Mouse (Mus musculus) stomach, postnatal 0 days (tissue): ENCODE results near the gene Jmy. TPM values are rescaled to one million over a fixed set of nuclear protein-coding genes. Genes with fewer than 3 reads are reported as not detected.
A peak's percentile ranks its signal among the peaks of the same experiment; 100 is the strongest.

Experiments used
- ATAC-seq: fragments of 200-750 bp; cut with Nextera tagmentation; 2 replicates; pipeline ENCODE4 v1.8.0; 2017; ENCODE audit not compliant: low FRiP score, low TSS enrichment
- DNase-seq: peaks from one replicate; pipeline ENCODE4 v3.0.0-alpha.2; 2016; ENCODE audit warnings: low spot score
- H3K27ac ChIP-seq: fragments of 300-500 bp; sonication (generic); replicated peaks from 2 replicates; pipeline ENCODE4 v1.5.1; 2014; ENCODE audit warnings: mild to moderate bottlenecking, control low read depth
- H3K27me3 ChIP-seq: fragments of 300-500 bp; sonication (generic); 2 replicates; pipeline ENCODE4 v1.6.1; 2014; ENCODE audit warnings: low read length; ENCODE audit not compliant: control insufficient read depth, insufficient read depth
- H3K36me3 ChIP-seq: fragments of 300-500 bp; sonication (generic); 2 replicates; pipeline ENCODE4 v1.6.1; 2014; ENCODE audit warnings: low read length, mixed read lengths; ENCODE audit not compliant: control insufficient read depth, insufficient read depth
- H3K4me1 ChIP-seq: fragments of 300-500 bp; sonication (generic); replicated peaks from 2 replicates; pipeline ENCODE4 v1.6.1; 2014; ENCODE audit warnings: antibody characterized with exemption; ENCODE audit not compliant: control insufficient read depth, insufficient read depth
- H3K4me2 ChIP-seq: fragments of 300-500 bp; sonication (generic); replicated peaks from 2 replicates; pipeline ENCODE4 v1.6.1; 2014; ENCODE audit warnings: low read depth, mild to moderate bottlenecking, control low read depth, moderate library complexity
- H3K4me3 ChIP-seq: fragments of 300-500 bp; sonication (generic); 2 replicates; pipeline ENCODE4 v1.5.1; 2014; ENCODE audit warnings: low read depth, low read length, control low read depth
- H3K9ac ChIP-seq: fragments of 300-500 bp; sonication (generic); 2 replicates; pipeline ENCODE4 v1.6.1; 2014; ENCODE audit warnings: mild to moderate bottlenecking, low read length, control low read depth, mixed read lengths
- H3K9me3 ChIP-seq: fragments of 300-500 bp; sonication (generic); 2 replicates; pipeline ENCODE4 v1.6.1; 2016; ENCODE audit warnings: low read length; ENCODE audit not compliant: control insufficient read depth
- CTCF ChIP-seq: IDR thresholded peaks from 2 replicates; pipeline ENCODE4 v1.5.1; 2016; ENCODE audit warnings: antibody characterized with exemption, low read depth, mild to moderate bottlenecking, moderate library complexity
- EP300 ChIP-seq: optimal IDR thresholded peaks from 2 replicates; pipeline ENCODE3; 2016; ENCODE audit warnings: antibody characterized with exemption
- WGBS: fragments of 180-500 bp; shearing (Covaris S2); extraction: QIAGEN DNeasy Blood & Tissue Kit; methylation state at CpG from one replicate; pipeline ENCODE4 v1.1.7; 2014; 5-methylcytosine and 5-hydroxymethylcytosine counted together
- polyA plus RNA-seq: library from polyadenylated mRNA; unstranded; fragments of >200 nt; fragmentation: Nextera tagmentation; extraction: Ambion mirVana; gene quantifications from 2 replicates; pipeline ENCODE4 v1.2.1, GENCODE M21; 2015

Jmy gene
- polyA plus RNA-seq, 1 experiment from 2014 or later = 4.8 TPM

- TF ChIP-seq CTCF (no peak), EP300 (no peak)
- no peaks in the 10 kb centered on the region for H3K27me3 ChIP-seq
- no peak overlapping the region for H3K4me3 ChIP-seq
- 88% methylated on average over 6 of the region's 6 CpGs for WGBS
- no peak for ATAC-seq
- H3K9ac ChIP-seq = no peak overlapping the region
- DNase-seq = no peak
- peaks cover 7% of the 10 kb centered on the region; the same call in 1 of the 2 replicates for H3K36me3 ChIP-seq
- H3K27ac ChIP-seq = no peak overlapping the region
- no peak overlapping the region for H3K4me2 ChIP-seq
- no peaks in the 10 kb centered on the region for H3K9me3 ChIP-seq
- no peaks in the 10 kb centered on the region for H3K4me1 ChIP-seq
Observed at GRCm38 (mm10) chr13:93453275-93453674, 46.3 kb downstream of the Jmy start.

GRCm38 (mm10) chr13:93440167-93440566 lies 59.4 kb downstream of the Jmy start:
- Histone ChIP-seq H3K27me3 (no peaks in the 10 kb centered on the region), H3K4me1 (no peaks in the 10 kb centered on the region), H3K4me2 (no peak overlapping the region), H3K9ac (no peak overlapping the region), H3K4me3 (no peak overlapping the region), H3K27ac (no peak overlapping the region), H3K36me3 (0 out of 2 replicates have a peak, but pooled peaks cover 2% of the 10 kb centered on the region), H3K9me3 (no peaks in the 10 kb centered on the region)
- no peak for DNase-seq
- WGBS = 85% methylated on average over 3 of the region's 3 CpGs
- TF ChIP-seq EP300 (no peak), CTCF (no peak)
- ATAC-seq = 0 out of 2 replicates have a peak, but pooled peaks have one; percentile 57

- Histone ChIP-seq H3K27ac (no peak overlapping the region), H3K9ac (no peak overlapping the region), H3K4me3 (no peak overlapping the region), H3K9me3 (no peaks in the 10 kb centered on the region), H3K36me3 (no peaks in the 10 kb centered on the region), H3K27me3 (no peaks in the 10 kb centered on the region), H3K4me2 (no peak overlapping the region), H3K4me1 (no peaks in the 10 kb centered on the region)
- WGBS = 97% methylated on average over 1 of the region's 1 CpGs
- DNase-seq (no peak), ATAC-seq (no peak)
- TF ChIP-seq CTCF (no peak), EP300 (no peak)
Observed at GRCm38 (mm10) chr13:93429205-93429604, 70.4 kb downstream of the Jmy start.

GRCm38 (mm10) chr13:93427920-93428876 lies 71.4 kb downstream of the Jmy start:
- no peak for ATAC-seq
- H3K36me3 ChIP-seq = no peaks in the 10 kb centered on the region
- H3K4me2 ChIP-seq = no peak overlapping the region
- no peak overlapping the region for H3K27ac ChIP-seq
- H3K4me3 ChIP-seq = no peak overlapping the region
- no peaks in the 10 kb centered on the region for H3K4me1 ChIP-seq
- H3K27me3 ChIP-seq = no peaks in the 10 kb centered on the region
- 90% methylated on average over 5 of the region's 5 CpGs for WGBS
- no peaks in the 10 kb centered on the region for H3K9me3 ChIP-seq
- TF ChIP-seq EP300 = no peak
- no peak for TF ChIP-seq CTCF
- DNase-seq = no peak
- H3K9ac ChIP-seq = no peak overlapping the region

- H3K27ac ChIP-seq = no peak overlapping the region; the same call in 1 of the 2 replicates
- H3K9me3 ChIP-seq = no peaks in the 10 kb centered on the region
- H3K4me2 ChIP-seq = no peak overlapping the region
- H3K4me3 ChIP-seq = no peak overlapping the region
- no peak overlapping the region for H3K9ac ChIP-seq
- DNase-seq = no peak
- TF ChIP-seq CTCF = no peak
- TF ChIP-seq EP300 = no peak
- ATAC-seq = no peak
- no peaks in the 10 kb centered on the region for H3K36me3 ChIP-seq
- no peaks in the 10 kb centered on the region for H3K4me1 ChIP-seq
- no peaks in the 10 kb centered on the region for H3K27me3 ChIP-seq
- 69% methylated on average over 2 of the region's 2 CpGs for WGBS
Observed at GRCm38 (mm10) chr13:93423224-93423623, 76.4 kb downstream of the Jmy start.

- Histone ChIP-seq H3K36me3 (no peaks in the 10 kb centered on the region), H3K9ac (no peak overlapping the region), H3K4me2 (no peak overlapping the region), H3K27me3 (no peaks in the 10 kb centered on the region), H3K27ac (no peak overlapping the region), H3K4me1 (no peaks in the 10 kb centered on the region), H3K9me3 (no peaks in the 10 kb centered on the region), H3K4me3 (no peak overlapping the region)
- DNase-seq = no peak
- WGBS = 72% methylated on average over 2 of the region's 2 CpGs
- no peak for ATAC-seq
- TF ChIP-seq CTCF (no peak), EP300 (no peak)
Observed at GRCm38 (mm10) chr13:93419779-93420178, 79.8 kb downstream of the Jmy start.
